Mouse (Mus musculus) heart, embryonic 10.5 days (tissue): Measurements from ENCODE around the gene Dmp1. TPM values are rescaled to one million over a fixed set of nuclear protein-coding genes. Genes with fewer than 3 reads are reported as not detected.

Source experiments
- polyA plus RNA-seq: library from polyadenylated mRNA; unstranded; fragments of >200 nt; fragmentation: Nextera tagmentation; extraction: Ambion mirVana; gene quantifications from 2 replicates; pipeline ENCODE4 v1.2.1, GENCODE M21; 2016

The Dmp1 gene
- polyA plus RNA-seq, 1 experiment from 2014 or later, result 0.06 TPM

Other genes with a start within 250 kb of the Dmp1 start
- not detected in 2 replicates for gene Hsd17b13, start 225.2 kb upstream of the Dmp1 start, polyA plus RNA-seq
- 2.5 and 3.6 TPM in 2 replicates for gene Hsd17b11, start 180.7 kb upstream of the Dmp1 start, polyA plus RNA-seq
- gene Nudt9, start 156.3 kb upstream of the Dmp1 start, polyA plus RNA-seq, result 55.5 and 68.7 TPM in 2 replicates
- gene Gm17660, start 125.0 kb upstream of the Dmp1 start, polyA plus RNA-seq, result not detected in 2 replicates
- 11.4 and 17.7 TPM in 2 replicates for gene Sparcl1, start 88.9 kb upstream of the Dmp1 start, polyA plus RNA-seq
- not detected in 2 replicates for gene Dspp, start 31.9 kb upstream of the Dmp1 start, polyA plus RNA-seq
- gene Ibsp, start 96.6 kb downstream of the Dmp1 start, polyA plus RNA-seq, result not detected in 2 replicates
- not detected in 2 replicates for gene Mepe, start 122.7 kb downstream of the Dmp1 start, polyA plus RNA-seq
- 2.1 and 2.2 TPM in 2 replicates for gene Spp1, start 232.5 kb downstream of the Dmp1 start, polyA plus RNA-seq